Mouse (Mus musculus): Measurements from ENCODE around the gene Nes. TPM values are rescaled to one million over a fixed set of nuclear protein-coding genes. Genes with fewer than 3 reads are reported as not detected.

The Nes gene
- polyA plus RNA-seq, 1 experiment from 2014 or later, result 92.0 TPM

- no peak for ATAC-seq (replicated peaks; ENCODE audit: low FRiP score)
- H3K9ac ChIP-seq (ENCODE audit: low read length), result no peak overlapping the region
- H3K4me2 ChIP-seq (ENCODE audit: low read depth, low read length, severe bottlenecking), result no peak overlapping the region
- 5% methylated on average over 17 of the region's 17 CpGs for WGBS
- H3K9me3 ChIP-seq (ENCODE audit: control insufficient read depth, low read length), result no peaks in the 10 kb centered on the region; the same call in 1 of the 2 replicates
- peaks cover 54% of the 10 kb centered on the region for H3K27me3 ChIP-seq (ENCODE audit: control insufficient read depth, insufficient read depth, low read length)
- DNase-seq (ENCODE audit: low spot score), result no peak
- H3K36me3 ChIP-seq (ENCODE audit: control insufficient read depth, insufficient read depth, low read length), result no peaks in the 10 kb centered on the region
- H3K4me1 ChIP-seq (replicated peaks; ENCODE audit: control insufficient read depth, insufficient read depth, low read length), result peaks cover 4% of the 10 kb centered on the region; the same call in 1 of the 2 replicates
- no peak overlapping the region for H3K27ac ChIP-seq (ENCODE audit: low read depth, low read length)
- no peak overlapping the region for H3K4me3 ChIP-seq (ENCODE audit: low read depth, low read length)
Measured at GRCm38 (mm10) chr3:88002291-88002976, 31.6 kb downstream of the Nes start.

GRCm38 (mm10) chr3:88005822-88006786, 35.2 kb downstream of the Nes start:
- no peak overlapping the region for H3K9ac ChIP-seq (ENCODE audit: low read length)
- DNase-seq (ENCODE audit: low spot score) (no peak), ATAC-seq (replicated peaks; ENCODE audit: low FRiP score) (no peak)
- H3K4me1 ChIP-seq (replicated peaks; ENCODE audit: control insufficient read depth, insufficient read depth, low read length), result no peaks in the 10 kb centered on the region
- H3K36me3 ChIP-seq (ENCODE audit: control insufficient read depth, insufficient read depth, low read length), result no peaks in the 10 kb centered on the region
- H3K27ac ChIP-seq (ENCODE audit: low read depth, low read length), result no peak overlapping the region
- no peak overlapping the region for H3K4me2 ChIP-seq (ENCODE audit: low read depth, low read length, severe bottlenecking)
- H3K27me3 ChIP-seq (ENCODE audit: control insufficient read depth, insufficient read depth, low read length), result peaks cover 17% of the 10 kb centered on the region
- no peaks in the 10 kb centered on the region; the same call in 1 of the 2 replicates for H3K9me3 ChIP-seq (ENCODE audit: control insufficient read depth, low read length)
- no peak overlapping the region for H3K4me3 ChIP-seq (ENCODE audit: low read depth, low read length)
- 82% methylated on average over 18 of the region's 18 CpGs for WGBS

GRCm38 (mm10) chr3:88010634-88011265, 39.9 kb downstream of the Nes start:
- H3K27ac ChIP-seq (ENCODE audit: low read depth, low read length), result no peak overlapping the region
- WGBS, result 12% methylated on average over 6 of the region's 6 CpGs
- no peak for ATAC-seq (replicated peaks; ENCODE audit: low FRiP score)

GRCm38 (mm10) chr3:88022322-88023191, 51.7 kb downstream of the Nes start:
- ATAC-seq (replicated peaks; ENCODE audit: low FRiP score), result peak; percentile 92
- Histone ChIP-seq H3K4me3 (ENCODE audit: low read depth, low read length) (peak overlapping the region; percentile 50), H3K9me3 (ENCODE audit: control insufficient read depth, low read length) (no peaks in the 10 kb centered on the region), H3K27me3 (ENCODE audit: control insufficient read depth, insufficient read depth, low read length) (peaks cover 58% of the 10 kb centered on the region), H3K36me3 (ENCODE audit: control insufficient read depth, insufficient read depth, low read length) (no peaks in the 10 kb centered on the region), H3K4me1 (replicated peaks; ENCODE audit: control insufficient read depth, insufficient read depth, low read length) (peaks cover 12% of the 10 kb centered on the region), H3K4me2 (ENCODE audit: low read depth, low read length, severe bottlenecking) (peak overlapping the region; percentile 98), H3K9ac (ENCODE audit: low read length) (peak overlapping the region; percentile 32), H3K27ac (ENCODE audit: low read depth, low read length) (no peak overlapping the region)
- peak; percentile 95 for DNase-seq (ENCODE audit: low spot score)
- under 1% methylated on average over 66 of the region's 66 CpGs for WGBS

More at GRCm38 (mm10) chr3:88010634-88011265, 39.9 kb downstream of the Nes start:
- Histone ChIP-seq H3K9me3 (ENCODE audit: control insufficient read depth, low read length) (no peaks in the 10 kb centered on the region; the same call in 1 of the 2 replicates), H3K27me3 (ENCODE audit: control insufficient read depth, insufficient read depth, low read length) (no peaks in the 10 kb centered on the region), H3K4me2 (ENCODE audit: low read depth, low read length, severe bottlenecking) (no peak overlapping the region), H3K4me1 (replicated peaks; ENCODE audit: control insufficient read depth, insufficient read depth, low read length) (no peaks in the 10 kb centered on the region), H3K9ac (ENCODE audit: low read length) (no peak overlapping the region), H3K36me3 (ENCODE audit: control insufficient read depth, insufficient read depth, low read length) (no peaks in the 10 kb centered on the region), H3K4me3 (ENCODE audit: low read depth, low read length) (no peak overlapping the region)
- DNase-seq (ENCODE audit: low spot score), result no peak

GRCm38 (mm10) chr3:88023192-88024074, 52.6 kb downstream of the Nes start:
- peaks cover 58% of the 10 kb centered on the region for H3K27me3 ChIP-seq (ENCODE audit: control insufficient read depth, insufficient read depth, low read length)
- peaks cover 12% of the 10 kb centered on the region for H3K4me1 ChIP-seq (replicated peaks; ENCODE audit: control insufficient read depth, insufficient read depth, low read length)
- peaks cover 4% of the 10 kb centered on the region; the same call in 1 of the 2 replicates for H3K9me3 ChIP-seq (ENCODE audit: control insufficient read depth, low read length)
- under 1% methylated on average over 78 of the region's 81 CpGs for WGBS
- H3K4me2 ChIP-seq (ENCODE audit: low read depth, low read length, severe bottlenecking), result peak overlapping the region; percentile 98
- H3K4me3 ChIP-seq (ENCODE audit: low read depth, low read length), result peak overlapping the region; percentile 50
- H3K9ac ChIP-seq (ENCODE audit: low read length), result peak overlapping the region; percentile 20
- ATAC-seq (replicated peaks; ENCODE audit: low FRiP score) (peak; percentile 70; the same call in 1 of the 2 replicates), DNase-seq (ENCODE audit: low spot score) (peak; percentile 73)
- H3K36me3 ChIP-seq (ENCODE audit: control insufficient read depth, insufficient read depth, low read length), result no peaks in the 10 kb centered on the region
- H3K27ac ChIP-seq (ENCODE audit: low read depth, low read length), result no peak overlapping the region

- DNase-seq (ENCODE audit: low spot score), result no peak
- Histone ChIP-seq H3K4me2 (ENCODE audit: low read depth, low read length, severe bottlenecking) (no peak overlapping the region), H3K9ac (ENCODE audit: low read length) (no peak overlapping the region), H3K9me3 (ENCODE audit: control insufficient read depth, low read length) (peaks cover 4% of the 10 kb centered on the region; the same call in 1 of the 2 replicates), H3K36me3 (ENCODE audit: control insufficient read depth, insufficient read depth, low read length) (no peaks in the 10 kb centered on the region), H3K27me3 (ENCODE audit: control insufficient read depth, insufficient read depth, low read length) (peaks cover 37% of the 10 kb centered on the region), H3K4me1 (replicated peaks; ENCODE audit: control insufficient read depth, insufficient read depth, low read length) (peaks cover 12% of the 10 kb centered on the region), H3K4me3 (ENCODE audit: low read depth, low read length) (no peak overlapping the region), H3K27ac (ENCODE audit: low read depth, low read length) (no peak overlapping the region)
- no peak for ATAC-seq (replicated peaks; ENCODE audit: low FRiP score)
- 67% methylated on average over 7 of the region's 7 CpGs for WGBS
Measured at GRCm38 (mm10) chr3:88026823-88027222, 55.9 kb downstream of the Nes start.

- H3K27me3 ChIP-seq (ENCODE audit: control insufficient read depth, insufficient read depth, low read length), result peaks cover 30% of the 10 kb centered on the region
- H3K27ac ChIP-seq (ENCODE audit: low read depth, low read length), result no peak within 1 kb of the TSS
- H3K4me2 ChIP-seq (ENCODE audit: low read depth, low read length, severe bottlenecking), result no peak within 1 kb of the TSS
- H3K4me3 ChIP-seq (ENCODE audit: low read depth, low read length), result no peak within 1 kb of the TSS
- H3K4me1 ChIP-seq (replicated peaks; ENCODE audit: control insufficient read depth, insufficient read depth, low read length), result peaks cover 10% of the 10 kb centered on the region
- H3K36me3 ChIP-seq (ENCODE audit: control insufficient read depth, insufficient read depth, low read length), result no peaks in the 10 kb centered on the region
- H3K9ac ChIP-seq (ENCODE audit: low read length), result no peak within 1 kb of the TSS
- no peak for DNase-seq (ENCODE audit: low spot score)
- no peak for ATAC-seq (replicated peaks; ENCODE audit: low FRiP score)
- WGBS, result 53% methylated on average over 5 of the region's 5 CpGs
- H3K9me3 ChIP-seq (ENCODE audit: control insufficient read depth, low read length), result peaks cover 4% of the 10 kb centered on the region; the same call in 1 of the 2 replicates
Measured at GRCm38 (mm10) chr3:88027434-88028186, 56.7 kb downstream of the Nes start, which contains the start of gene Hapln2. Gene Hapln2 (minus strand): TSS chr3:88027583.
